Mouse (Mus musculus) urinary bladder, adult 2 months (tissue): ENCODE results near the gene Grm1. TPM values are rescaled to one million over a fixed set of nuclear protein-coding genes. Genes with fewer than 3 reads are reported as not detected.

Source experiments
- DNase-seq: peaks from one replicate; pipeline ENCODE4 v3.0.0; 2022; ENCODE audit warnings: low spot score
- polyA plus RNA-seq: library from polyadenylated mRNA; depleted of rRNA; stranded (reverse); fragments of >200 nt; gene quantifications from 2 replicates; pipeline ENCODE4 v1.2.3, GENCODE M21; 2012; rRNA removed

Grm1 gene
- polyA plus RNA-seq, 1 experiment: not detected

GRCm38 (mm10) chr10:10733092-10733491 lies 349.1 kb downstream of the Grm1 start:
- DNase-seq: no peak

GRCm38 (mm10) chr10:10726501-10726900 lies 355.7 kb downstream of the Grm1 start:
- no peak for DNase-seq

GRCm38 (mm10) chr10:10710837-10711236 lies 371.3 kb downstream of the Grm1 start:
- DNase-seq: no peak

GRCm38 (mm10) chr10:10710359-10710758 lies 371.8 kb downstream of the Grm1 start:
- no peak for DNase-seq

- no peak for DNase-seq
These were observed 374.1 kb downstream of the Grm1 start for GRCm38 (mm10) chr10:10708031-10708430.

- no peak for DNase-seq
These were observed 380.8 kb downstream of the Grm1 start for GRCm38 (mm10) chr10:10701326-10701725.

- no peak for DNase-seq
These were observed 381.3 kb downstream of the Grm1 start for GRCm38 (mm10) chr10:10700903-10701302.

GRCm38 (mm10) chr10:10697497-10697896 lies 384.7 kb downstream of the Grm1 start:
- DNase-seq: no peak

GRCm38 (mm10) chr10:10689668-10690223 lies 392.4 kb downstream of the Grm1 start:
- no peak for DNase-seq

GRCm38 (mm10) chr10:10688907-10689667 lies 393.1 kb downstream of the Grm1 start:
- DNase-seq: no peak

GRCm38 (mm10) chr10:10681048-10681447 lies 401.1 kb downstream of the Grm1 start, which contains the start of gene Gm10944:
TSS of gene Gm10944 (plus strand) at chr10:10681348.
- DNase-seq: no peak

- DNase-seq: no peak
These were observed 422.2 kb downstream of the Grm1 start for GRCm38 (mm10) chr10:10659976-10660375.

GRCm38 (mm10) chr10:10659161-10659560 lies 423.0 kb downstream of the Grm1 start:
- DNase-seq: no peak

- no peak for DNase-seq
These were observed 425.5 kb downstream of the Grm1 start for GRCm38 (mm10) chr10:10656621-10657020.

- no peak for DNase-seq
These were observed 426.2 kb downstream of the Grm1 start for GRCm38 (mm10) chr10:10655991-10656390.

Other genes starting within 250 kb of the Grm1 start
- gene Shprh, start 67.1 kb upstream of the Grm1 start, polyA plus RNA-seq: 8.3 and 8.4 TPM in 2 replicates
- 24.7 and 33.3 TPM in 2 replicates for gene Fbxo30, start 199.0 kb upstream of the Grm1 start, polyA plus RNA-seq